Mouse (Mus musculus) heart, adult 8-10 months (tissue): ENCODE measurements around the gene Cd83. TPM values are rescaled to one million over a fixed set of nuclear protein-coding genes. Genes with fewer than 3 reads are reported as not detected.

ENCODE experiments used
- total RNA-seq, 4 experiments: library from RNA; stranded (reverse); gene quantifications; 2 replicates each; pipeline ENCODE4 v1.2.4; 2022

Cd83 gene
- total RNA-seq, 4 experiments from 2014 or later, result 1.9 to 2.5 (median 2.2) TPM

Other genes starting within 250 kb of the Cd83 start
- gene Mcur1, start 224.6 kb upstream of the Cd83 start, total RNA-seq, result 10 to 100 TPM; 43.2 to 51.2 (median 48.7) TPM
- under 1 TPM in 2 of 4 experiments, not detected in 2; 0.09 to 0.16 TPM for gene Rnf182, start 169.1 kb upstream of the Cd83 start, total RNA-seq